Mouse (Mus musculus): Measurements from ENCODE around the gene Mrps18c.

Mrps18c gene

DNA sequence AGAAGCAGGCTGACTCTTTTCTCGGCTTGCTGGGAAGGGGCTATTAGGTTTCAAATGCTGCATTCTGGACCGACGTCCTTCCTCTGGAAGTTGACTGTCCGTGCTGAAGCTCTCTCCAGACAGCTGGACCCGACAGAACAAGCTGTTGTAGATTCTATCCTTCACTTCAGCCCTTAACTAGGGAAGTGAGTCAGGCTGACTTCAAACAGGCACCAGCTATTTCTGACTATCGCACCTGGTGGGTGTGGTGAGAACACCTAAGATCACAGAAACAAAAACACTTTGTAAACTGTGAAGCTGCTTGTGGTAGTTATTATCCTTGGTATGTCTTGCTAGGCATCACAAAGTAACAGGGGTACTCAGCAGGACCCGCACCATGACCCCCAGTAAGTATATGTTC is 28.1 kb downstream of the Mrps18c start:
- DNase-seq (ENCODE audit: low spot score), result no peak

DNA sequence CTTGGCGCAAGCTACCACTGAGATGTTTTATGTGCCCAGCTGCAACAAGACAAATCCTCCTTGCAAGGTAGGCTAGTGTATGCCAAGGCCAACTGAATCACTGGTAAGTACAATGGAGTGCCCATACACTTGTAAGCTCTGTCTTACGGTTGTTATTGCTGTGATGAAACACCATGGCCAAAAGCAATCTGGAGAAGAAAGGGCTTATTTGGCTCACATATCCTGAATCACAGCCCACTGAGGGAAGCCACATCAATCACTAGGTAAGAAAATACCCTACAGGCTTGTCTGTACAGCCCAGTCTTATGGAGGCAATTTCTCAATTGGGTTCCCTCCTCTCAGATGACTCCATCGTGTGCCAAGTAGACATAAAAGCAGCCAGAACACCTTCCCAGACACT is 30.3 kb downstream of the Mrps18c start:
- DNase-seq (ENCODE audit: low spot score), result no peak

GRCm38 (mm10) chr5:100832680-100833079 is 34.3 kb downstream of the Mrps18c start:
- DNase-seq (ENCODE audit: low spot score), result no peak

DNA sequence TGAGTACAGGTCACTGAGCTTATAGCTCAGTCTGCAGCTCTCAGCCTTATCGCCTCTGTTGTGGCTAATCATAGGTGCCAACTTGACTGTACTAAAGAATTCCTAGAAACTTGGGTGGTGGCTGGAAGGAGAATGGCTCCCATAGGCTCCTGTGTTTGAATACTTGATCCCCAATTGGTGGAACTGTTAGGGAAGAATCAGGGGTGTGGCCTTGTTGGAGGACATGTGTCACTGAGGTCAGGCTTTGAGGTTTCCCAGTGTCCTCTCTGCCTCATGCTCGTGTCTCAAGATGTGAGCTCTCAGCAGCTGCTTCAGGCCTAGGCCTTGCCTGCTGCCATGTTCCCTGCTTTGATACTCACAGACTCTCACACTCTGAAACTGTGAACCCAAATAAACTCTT is 35.4 kb downstream of the Mrps18c start:
- no peak for DNase-seq (ENCODE audit: low spot score)

GRCm38 (mm10) chr5:100835862-100836538 is 37.6 kb downstream of the Mrps18c start:
- no peak for DNase-seq (ENCODE audit: low spot score)

- no peak for DNase-seq (ENCODE audit: low spot score)
Observed at GRCm38 (mm10) chr5:100837907-100838306, 39.5 kb downstream of the Mrps18c start.

DNA sequence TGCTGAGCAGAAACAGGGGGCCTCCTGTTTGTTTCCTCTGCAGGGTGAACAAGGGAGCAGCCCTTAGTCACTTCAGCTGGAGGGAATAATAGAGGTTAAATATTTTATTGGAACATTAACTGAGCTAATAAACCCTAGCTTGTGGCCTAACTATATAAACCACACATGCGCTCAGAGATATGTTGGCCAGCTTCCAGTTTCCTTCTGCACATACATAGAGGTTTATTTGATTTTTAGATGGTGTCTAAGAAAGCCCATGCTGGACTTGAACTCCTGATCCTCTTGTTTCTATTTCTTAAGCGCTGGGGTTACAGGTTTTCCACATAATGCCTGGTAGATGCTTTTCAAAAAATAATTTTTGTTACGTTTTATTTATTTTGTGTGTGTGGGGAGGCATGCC is 46.1 kb downstream of the Mrps18c start:
- no peak for DNase-seq (ENCODE audit: low spot score)

- DNase-seq (ENCODE audit: low spot score), result peak; percentile 14
Observed at GRCm38 (mm10) chr5:100845485-100845847, 47.0 kb downstream of the Mrps18c start, which contains the start of gene Gpat3. Gene Gpat3 (plus strand): TSS chr5:100845713.

- peak; percentile 51 for DNase-seq (ENCODE audit: low spot score)
Observed at GRCm38 (mm10) chr5:100845848-100846598, 47.6 kb downstream of the Mrps18c start.

DNA sequence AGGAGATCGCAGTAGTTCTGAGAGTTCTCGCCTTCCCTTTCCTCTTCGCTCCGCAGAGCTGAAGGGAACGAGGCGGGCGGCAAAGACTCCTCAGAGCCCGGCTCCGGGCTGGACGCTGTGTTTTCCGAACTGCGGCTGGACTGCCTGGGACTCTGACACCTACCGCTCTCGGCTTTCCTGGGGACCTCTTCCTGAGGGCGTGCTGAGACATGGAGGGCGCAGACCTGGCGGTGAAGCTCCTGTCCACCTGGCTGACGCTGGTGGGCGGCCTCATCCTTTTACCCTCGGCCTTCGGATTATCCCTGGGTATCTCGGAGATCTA is 48.1 kb downstream of the Mrps18c start:
- peak; percentile 17 for DNase-seq (ENCODE audit: low spot score)

- no peak for DNase-seq (ENCODE audit: low spot score)
Observed at GRCm38 (mm10) chr5:100847143-100847542, 48.7 kb downstream of the Mrps18c start.

DNA sequence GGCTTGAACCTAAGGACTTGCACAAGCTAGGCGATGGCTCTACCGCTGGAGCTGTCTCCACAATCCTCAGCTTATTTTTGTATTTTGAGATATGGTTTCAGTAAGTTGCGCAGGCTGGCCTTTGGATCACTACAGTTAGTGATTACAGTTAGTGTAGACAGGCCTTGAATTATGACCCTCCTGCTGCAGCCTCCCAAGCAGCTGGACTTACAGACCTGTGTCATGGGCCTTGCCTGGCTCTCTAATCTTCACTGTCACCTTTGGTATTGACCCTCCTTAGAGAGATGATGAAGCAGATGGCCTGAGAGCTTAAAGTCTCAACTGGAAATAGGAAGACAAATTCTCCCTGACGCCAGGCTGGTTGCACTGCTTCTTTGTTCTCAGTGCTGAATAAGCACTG is 55.5 kb downstream of the Mrps18c start:
- DNase-seq (ENCODE audit: low spot score), result no peak
